Mouse (Mus musculus) forebrain, embryonic 11.5 days (tissue): Measurements from ENCODE around the gene Cers3. TPM values are rescaled to one million over a fixed set of nuclear protein-coding genes. Genes with fewer than 3 reads are reported as not detected.

Experiments used
- ATAC-seq: fragments of 200-750 bp; cut with Nextera tagmentation; replicated peaks from 2 replicates; pipeline ENCODE4 v1.8.0; 2017; ENCODE audit warnings: moderate TSS enrichment; ENCODE audit not compliant: low FRiP score
- DNase-seq: peaks from one replicate; pipeline ENCODE4 v3.0.0-alpha.2; 2017; ENCODE audit warnings: low spot score
- H3K27ac ChIP-seq: fragments of 300-500 bp; sonication (generic); 2 replicates; pipeline ENCODE4 v1.5.1; 2014; ENCODE audit warnings: low read depth, low read length
- H3K27me3 ChIP-seq: fragments of 300-500 bp; sonication (generic); 2 replicates; pipeline ENCODE4 v1.6.1; 2014; ENCODE audit warnings: mild to moderate bottlenecking, low read length, mixed read lengths; ENCODE audit not compliant: control insufficient read depth, insufficient read depth
- H3K36me3 ChIP-seq: fragments of 300-500 bp; sonication (generic); 2 replicates; pipeline ENCODE4 v1.6.1; 2014; ENCODE audit warnings: mild to moderate bottlenecking, low read length, moderate library complexity, mixed read lengths; ENCODE audit not compliant: control insufficient read depth, insufficient read depth
- H3K4me1 ChIP-seq: fragments of 300-500 bp; sonication (generic); replicated peaks from 2 replicates; pipeline ENCODE4 v1.6.1; 2014; ENCODE audit warnings: low read length, mixed read lengths; ENCODE audit not compliant: control insufficient read depth, insufficient read depth
- H3K4me2 ChIP-seq: fragments of 300-500 bp; sonication (generic); 2 replicates; pipeline ENCODE4 v1.6.1; 2014; ENCODE audit warnings: low read depth, mild to moderate bottlenecking, low read length, moderate library complexity, mixed read lengths; ENCODE audit not compliant: severe bottlenecking
- H3K4me3 ChIP-seq: fragments of 300-500 bp; sonication (generic); 2 replicates; pipeline ENCODE4 v1.5.1; 2014; ENCODE audit warnings: low read depth, low read length
- H3K9ac ChIP-seq: fragments of 300-500 bp; sonication (generic); 2 replicates; pipeline ENCODE4 v1.6.1; 2014; ENCODE audit warnings: low read length
- H3K9me3 ChIP-seq: fragments of 300-500 bp; sonication (generic); 2 replicates; pipeline ENCODE4 v1.6.1; 2016; ENCODE audit warnings: low read length, mixed read lengths; ENCODE audit not compliant: control insufficient read depth
- WGBS: fragments of 180-500 bp; shearing (Covaris S2); extraction: QIAGEN DNeasy Blood & Tissue Kit; methylation state at CpG from one replicate; pipeline ENCODE4 v1.1.7; 2014; 5-methylcytosine and 5-hydroxymethylcytosine counted together
- polyA plus RNA-seq: library from polyadenylated mRNA; unstranded; fragments of >200 nt; fragmentation: Nextera tagmentation; extraction: Ambion mirVana; gene quantifications from 2 replicates; pipeline ENCODE4 v1.2.1, GENCODE M21; 2014

Cers3 gene
- polyA plus RNA-seq, 1 experiment from 2014 or later, result 1.3 TPM

GRCm38 (mm10) chr7:66789860-66790748 lies 46.8 kb downstream of the Cers3 start:
- Histone ChIP-seq H3K9me3 (no peaks in the 10 kb centered on the region), H3K27ac (no peak overlapping the region), H3K36me3 (no peaks in the 10 kb centered on the region), H3K4me1 (no peaks in the 10 kb centered on the region), H3K27me3 (no peaks in the 10 kb centered on the region), H3K4me3 (no peak overlapping the region), H3K4me2 (no peak overlapping the region), H3K9ac (no peak overlapping the region)
- no peak for DNase-seq
- ATAC-seq, result no peak
- 24% methylated on average over 8 of the region's 8 CpGs for WGBS

- ATAC-seq (no peak), DNase-seq (no peak)
- H3K4me2 ChIP-seq, result no peak overlapping the region
- WGBS, result 88% methylated on average over 3 of the region's 3 CpGs
- H3K27ac ChIP-seq, result no peak overlapping the region
- H3K36me3 ChIP-seq, result no peaks in the 10 kb centered on the region
- no peaks in the 10 kb centered on the region for H3K27me3 ChIP-seq
- no peaks in the 10 kb centered on the region for H3K4me1 ChIP-seq
- H3K9ac ChIP-seq, result no peak overlapping the region
- H3K9me3 ChIP-seq, result no peaks in the 10 kb centered on the region
- H3K4me3 ChIP-seq, result no peak overlapping the region
Observed at GRCm38 (mm10) chr7:66791022-66791421, 47.7 kb downstream of the Cers3 start.

- Histone ChIP-seq H3K27ac (no peak overlapping the region), H3K36me3 (no peaks in the 10 kb centered on the region), H3K9me3 (no peaks in the 10 kb centered on the region), H3K4me3 (no peak overlapping the region), H3K9ac (no peak overlapping the region), H3K4me1 (no peaks in the 10 kb centered on the region), H3K4me2 (no peak overlapping the region), H3K27me3 (no peaks in the 10 kb centered on the region)
- no peak for DNase-seq
- ATAC-seq, result no peak
- WGBS, result 64% methylated on average over 1 of the region's 1 CpGs
Observed at GRCm38 (mm10) chr7:66796909-66797308, 53.6 kb downstream of the Cers3 start.

- no peak for ATAC-seq
- H3K4me3 ChIP-seq, result no peak overlapping the region
- no peaks in the 10 kb centered on the region for H3K27me3 ChIP-seq
- WGBS, result 91% methylated on average over 1 of the region's 1 CpGs
- no peak overlapping the region for H3K4me2 ChIP-seq
- H3K9ac ChIP-seq, result no peak overlapping the region
- no peaks in the 10 kb centered on the region for H3K4me1 ChIP-seq
- no peak for DNase-seq
- no peaks in the 10 kb centered on the region for H3K9me3 ChIP-seq
- no peaks in the 10 kb centered on the region for H3K36me3 ChIP-seq
- H3K27ac ChIP-seq, result no peak overlapping the region
Observed at GRCm38 (mm10) chr7:66797345-66797744, 54.0 kb downstream of the Cers3 start.

GRCm38 (mm10) chr7:66798826-66799225 lies 55.5 kb downstream of the Cers3 start:
- no peak overlapping the region for H3K9ac ChIP-seq
- no peak overlapping the region for H3K27ac ChIP-seq
- no peaks in the 10 kb centered on the region for H3K36me3 ChIP-seq
- no peaks in the 10 kb centered on the region for H3K4me1 ChIP-seq
- ATAC-seq (no peak), DNase-seq (no peak)
- no peak overlapping the region for H3K4me3 ChIP-seq
- 55% methylated on average over 5 of the region's 5 CpGs for WGBS
- H3K4me2 ChIP-seq, result no peak overlapping the region
- no peaks in the 10 kb centered on the region for H3K27me3 ChIP-seq
- H3K9me3 ChIP-seq, result no peaks in the 10 kb centered on the region

GRCm38 (mm10) chr7:66800784-66801183 lies 57.5 kb downstream of the Cers3 start:
- Histone ChIP-seq H3K36me3 (no peaks in the 10 kb centered on the region), H3K4me2 (no peak overlapping the region), H3K27ac (no peak overlapping the region), H3K4me3 (no peak overlapping the region), H3K9me3 (no peaks in the 10 kb centered on the region), H3K4me1 (no peaks in the 10 kb centered on the region), H3K9ac (no peak overlapping the region), H3K27me3 (no peaks in the 10 kb centered on the region)
- ATAC-seq (no peak), DNase-seq (no peak)
- 86% methylated on average over 5 of the region's 5 CpGs for WGBS

GRCm38 (mm10) chr7:66801785-66802184 lies 58.5 kb downstream of the Cers3 start:
- Histone ChIP-seq H3K27me3 (no peaks in the 10 kb centered on the region), H3K4me2 (no peak overlapping the region), H3K4me1 (no peaks in the 10 kb centered on the region), H3K4me3 (no peak overlapping the region), H3K9me3 (no peaks in the 10 kb centered on the region), H3K9ac (no peak overlapping the region), H3K27ac (no peak overlapping the region), H3K36me3 (no peaks in the 10 kb centered on the region)
- ATAC-seq (no peak), DNase-seq (no peak)

GRCm38 (mm10) chr7:66803798-66804197 lies 60.5 kb downstream of the Cers3 start:
- no peak overlapping the region for H3K27ac ChIP-seq
- no peak overlapping the region for H3K9ac ChIP-seq
- WGBS, result 54% methylated on average over 5 of the region's 5 CpGs
- H3K27me3 ChIP-seq, result no peaks in the 10 kb centered on the region
- DNase-seq (no peak), ATAC-seq (no peak)
- H3K4me3 ChIP-seq, result no peak overlapping the region
- H3K9me3 ChIP-seq, result no peaks in the 10 kb centered on the region
- H3K4me1 ChIP-seq, result no peaks in the 10 kb centered on the region
- no peak overlapping the region for H3K4me2 ChIP-seq
- no peaks in the 10 kb centered on the region for H3K36me3 ChIP-seq

- Histone ChIP-seq H3K9ac (no peak overlapping the region), H3K36me3 (no peaks in the 10 kb centered on the region), H3K4me2 (no peak overlapping the region), H3K27me3 (no peaks in the 10 kb centered on the region), H3K4me1 (no peaks in the 10 kb centered on the region), H3K4me3 (no peak overlapping the region), H3K27ac (no peak overlapping the region), H3K9me3 (no peaks in the 10 kb centered on the region)
- WGBS, result 71% methylated on average over 3 of the region's 3 CpGs
- DNase-seq (no peak), ATAC-seq (no peak)
Observed at GRCm38 (mm10) chr7:66806801-66807200, 63.5 kb downstream of the Cers3 start.
